Mouse (Mus musculus) heart, embryonic 16.5 days (tissue): ENCODE data around the gene Cln6. TPM values are rescaled to one million over a fixed set of nuclear protein-coding genes. Genes with fewer than 3 reads are reported as not detected.
"Not testable (repeated sequence)": the region's sequence is repeated elsewhere in the genome, so short reads cannot be mapped to it uniquely, and the experiment has no call there.

Source experiments
- ATAC-seq: fragments of 200-750 bp; cut with Nextera tagmentation; replicated peaks from 2 replicates; pipeline ENCODE4 v1.8.0; 2017; ENCODE audit warnings: moderate number of reproducible peaks; ENCODE audit not compliant: insufficient read depth, low FRiP score; ENCODE audit errors: extremely low read depth
- H3K27ac ChIP-seq: fragments of 300-500 bp; sonication (generic); 2 replicates; pipeline ENCODE4 v1.5.1; 2014; ENCODE audit warnings: mild to moderate bottlenecking, low read length, control low read depth, moderate library complexity
- H3K27me3 ChIP-seq: fragments of 300-500 bp; sonication (generic); 2 replicates; pipeline ENCODE4 v1.6.1; 2014; ENCODE audit warnings: low read length, mixed read lengths; ENCODE audit not compliant: control insufficient read depth, insufficient read depth
- H3K36me3 ChIP-seq: fragments of 300-500 bp; sonication (generic); 2 replicates; pipeline ENCODE4 v1.6.1; 2014; ENCODE audit not compliant: control insufficient read depth, insufficient read depth
- H3K4me1 ChIP-seq: fragments of 300-500 bp; sonication (generic); 2 replicates; pipeline ENCODE4 v1.6.1; 2014; ENCODE audit warnings: low read length, mixed read lengths; ENCODE audit not compliant: control insufficient read depth, insufficient read depth
- H3K4me2 ChIP-seq: fragments of 300-500 bp; sonication (generic); 2 replicates; pipeline ENCODE4 v1.6.1; 2014; ENCODE audit warnings: low read depth, mild to moderate bottlenecking, control low read depth, low read length
- H3K4me3 ChIP-seq: fragments of 300-500 bp; sonication (generic); 2 replicates; pipeline ENCODE4 v1.5.1; 2014; ENCODE audit warnings: mild to moderate bottlenecking, control low read depth, low read length
- H3K9ac ChIP-seq: fragments of 300-500 bp; sonication (generic); 2 replicates; pipeline ENCODE4 v1.6.1; 2014; ENCODE audit warnings: low read length, control low read depth
- H3K9me3 ChIP-seq: fragments of 300-500 bp; sonication (generic); replicated peaks from 2 replicates; pipeline ENCODE4 v1.6.1; 2016; ENCODE audit warnings: low read length; ENCODE audit not compliant: control insufficient read depth
- WGBS: fragments of 180-500 bp; shearing (Covaris S2); extraction: QIAGEN DNeasy Blood & Tissue Kit; methylation state at CpG from one replicate; pipeline ENCODE4 v1.1.7; 2014; 5-methylcytosine and 5-hydroxymethylcytosine counted together
- polyA plus RNA-seq: library from polyadenylated mRNA; unstranded; fragments of >200 nt; fragmentation: Nextera tagmentation; extraction: Ambion mirVana; gene quantifications from 2 replicates; pipeline ENCODE4 v1.2.1, GENCODE M21; 2015

Cln6 gene
- polyA plus RNA-seq, 1 experiment from 2014 or later, result 15.9 TPM

DNA sequence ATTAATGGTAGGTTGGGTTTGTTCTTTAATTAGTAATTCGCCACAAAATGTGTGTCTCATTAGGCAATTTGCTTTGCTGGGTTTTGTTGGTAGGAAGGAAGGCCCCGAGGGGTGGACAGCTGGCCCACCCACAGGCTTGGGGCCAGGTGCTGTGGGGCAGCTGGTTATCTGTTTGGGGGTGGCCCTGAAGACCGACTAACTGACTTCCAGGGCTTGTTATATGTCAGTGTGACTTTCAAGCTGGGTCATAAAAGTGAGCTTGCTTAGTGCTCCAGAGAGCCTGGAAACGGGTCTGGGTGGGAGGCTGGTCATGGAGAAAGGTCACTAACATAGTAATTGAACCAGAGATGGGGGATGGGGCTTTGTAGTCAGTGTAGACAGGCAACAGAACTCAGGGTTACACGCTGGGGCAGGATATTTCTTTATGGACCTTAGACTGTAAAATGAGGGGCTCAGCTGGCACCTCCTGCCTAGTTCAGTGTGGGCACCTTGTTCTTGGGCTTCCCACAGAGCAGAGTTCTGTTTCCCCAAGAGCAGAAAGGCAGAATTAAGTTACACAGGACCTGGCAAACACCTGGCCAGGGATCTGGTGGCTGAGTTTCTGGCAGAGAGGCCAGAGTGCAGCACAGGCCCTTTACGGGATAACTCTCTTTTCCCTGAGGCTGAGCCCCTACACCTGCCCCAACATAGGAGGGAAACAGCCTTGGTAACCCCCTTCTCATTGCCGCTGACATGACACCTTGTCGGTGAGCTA, 19.9 kb downstream of the Cln6 start:
- no peak for ATAC-seq
- Histone ChIP-seq H3K36me3 (no peaks in the 10 kb centered on the region), H3K27me3 (no peaks in the 10 kb centered on the region), H3K27ac (no peak overlapping the region), H3K9me3 (no peaks in the 10 kb centered on the region), H3K4me2 (peak overlapping the region; percentile 40; the same call in 1 of the 2 replicates), H3K4me3 (no peak overlapping the region), H3K9ac (0 out of 2 replicates have a peak overlapping the region, but pooled peaks have one; percentile 47), H3K4me1 (peaks cover 10% of the 10 kb centered on the region)
- WGBS, result 68% methylated on average over 8 of the region's 8 CpGs

DNA sequence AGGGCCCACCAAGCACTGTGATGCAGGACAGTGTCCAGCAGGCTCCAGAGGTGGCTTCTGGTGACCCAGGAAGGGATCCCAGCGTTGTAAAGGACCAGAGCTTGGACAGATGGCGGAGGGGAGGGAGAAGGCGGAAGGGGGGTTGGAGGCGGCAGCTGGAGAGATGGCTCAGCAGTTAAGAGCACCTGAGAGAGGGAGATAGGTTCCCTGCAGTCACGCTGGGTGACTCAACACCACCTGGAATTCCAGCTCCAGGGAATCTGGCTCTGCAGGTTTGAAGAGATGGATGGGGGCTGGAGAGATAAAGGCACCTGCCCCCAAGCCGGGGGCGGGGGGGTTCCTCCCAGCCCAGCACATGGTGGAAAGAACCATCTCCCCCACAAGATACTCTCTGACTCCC, 21.5 kb downstream of the Cln6 start:
- not testable (repeated sequence) for H3K4me3 ChIP-seq, H3K27ac ChIP-seq, H3K9ac ChIP-seq, H3K4me2 ChIP-seq, H3K27me3 ChIP-seq, H3K4me1 ChIP-seq, H3K9me3 ChIP-seq, H3K36me3 ChIP-seq, ATAC-seq
- 52% methylated on average over 6 of the region's 7 CpGs for WGBS

DNA sequence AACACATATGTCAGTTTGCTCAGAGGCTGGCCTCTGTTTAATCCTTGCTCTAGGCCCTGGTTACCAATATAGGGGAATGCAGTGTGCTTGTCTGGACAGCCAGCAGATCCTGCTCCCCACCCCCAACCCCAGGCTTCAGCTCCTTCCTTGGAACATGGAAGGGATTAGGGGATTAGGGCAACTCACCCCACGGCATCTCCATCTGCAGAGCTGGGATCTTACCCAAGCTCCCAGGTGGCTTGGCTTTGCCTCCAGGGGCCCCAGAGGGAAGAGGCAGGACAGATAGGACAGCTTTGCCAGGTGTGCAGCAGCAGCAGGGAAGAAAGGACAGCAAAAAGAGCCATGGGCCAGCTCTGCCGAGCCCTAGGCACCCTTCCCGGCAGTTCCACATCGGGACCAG, 22.3 kb downstream of the Cln6 start:
- no peaks in the 10 kb centered on the region for H3K27me3 ChIP-seq
- no peak overlapping the region for H3K4me2 ChIP-seq
- 64% methylated on average over 4 of the region's 4 CpGs for WGBS
- no peak for ATAC-seq
- peaks cover 7% of the 10 kb centered on the region for H3K4me1 ChIP-seq
- no peaks in the 10 kb centered on the region for H3K9me3 ChIP-seq
- no peak overlapping the region for H3K9ac ChIP-seq
- no peak overlapping the region for H3K27ac ChIP-seq
- no peak overlapping the region for H3K4me3 ChIP-seq
- H3K36me3 ChIP-seq, result no peaks in the 10 kb centered on the region

DNA sequence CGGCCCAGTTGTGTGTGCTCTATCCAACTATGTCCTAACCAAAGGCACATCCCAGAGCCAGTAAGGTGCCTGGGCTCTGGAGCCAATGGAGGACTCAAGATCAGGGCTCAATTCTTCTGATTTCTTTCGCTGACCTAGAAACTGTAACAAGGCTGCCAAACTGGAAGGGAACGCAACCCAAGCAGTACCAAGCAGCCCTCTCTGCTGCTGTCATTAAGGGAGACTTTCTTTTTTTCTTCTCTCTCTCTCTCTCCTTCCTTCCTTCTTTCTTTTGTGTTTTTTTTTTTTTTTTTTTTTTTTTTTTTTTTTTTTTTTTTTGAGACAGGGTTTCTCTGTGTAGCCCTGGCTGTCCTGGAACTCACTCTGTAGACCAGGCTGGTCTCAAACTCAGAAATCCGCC, 30.7 kb downstream of the Cln6 start:
- ATAC-seq, result not testable (repeated sequence)
- 85% methylated on average over 3 of the region's 4 CpGs for WGBS

DNA sequence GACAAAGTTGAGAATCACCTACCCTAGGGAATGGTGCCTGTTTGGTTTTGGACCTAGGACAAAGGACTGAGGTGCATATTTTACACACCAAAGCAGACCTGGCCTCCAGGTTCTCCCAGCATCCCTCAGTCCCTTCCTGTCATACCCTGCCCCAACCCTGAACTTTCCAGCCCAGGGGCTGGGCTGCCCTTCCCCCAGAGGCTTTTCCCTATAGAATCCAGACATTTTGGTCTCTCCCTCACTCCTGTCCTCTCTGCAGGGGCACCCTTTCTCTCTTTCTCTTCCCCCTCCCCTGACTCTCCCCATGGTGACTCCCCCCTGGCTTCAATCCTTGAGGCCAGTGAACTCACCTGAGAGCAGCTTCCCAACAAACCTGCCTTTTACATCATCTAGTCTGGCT, 32.1 kb downstream of the Cln6 start:
- no peaks in the 10 kb centered on the region for H3K36me3 ChIP-seq
- no peak overlapping the region for H3K27ac ChIP-seq
- no peak for ATAC-seq
- H3K9me3 ChIP-seq, result no peaks in the 10 kb centered on the region
- H3K4me3 ChIP-seq, result no peak overlapping the region
- no peak overlapping the region for H3K4me2 ChIP-seq
- H3K9ac ChIP-seq, result no peak overlapping the region
- no peaks in the 10 kb centered on the region for H3K4me1 ChIP-seq
- H3K27me3 ChIP-seq, result no peaks in the 10 kb centered on the region

More for the DNA sequence above, 30.7 kb downstream of the Cln6 start:
- H3K9me3 ChIP-seq, H3K4me1 ChIP-seq, H3K4me2 ChIP-seq, H3K36me3 ChIP-seq, H3K27ac ChIP-seq, H3K4me3 ChIP-seq, H3K27me3 ChIP-seq, H3K9ac ChIP-seq: not testable (repeated sequence)

DNA sequence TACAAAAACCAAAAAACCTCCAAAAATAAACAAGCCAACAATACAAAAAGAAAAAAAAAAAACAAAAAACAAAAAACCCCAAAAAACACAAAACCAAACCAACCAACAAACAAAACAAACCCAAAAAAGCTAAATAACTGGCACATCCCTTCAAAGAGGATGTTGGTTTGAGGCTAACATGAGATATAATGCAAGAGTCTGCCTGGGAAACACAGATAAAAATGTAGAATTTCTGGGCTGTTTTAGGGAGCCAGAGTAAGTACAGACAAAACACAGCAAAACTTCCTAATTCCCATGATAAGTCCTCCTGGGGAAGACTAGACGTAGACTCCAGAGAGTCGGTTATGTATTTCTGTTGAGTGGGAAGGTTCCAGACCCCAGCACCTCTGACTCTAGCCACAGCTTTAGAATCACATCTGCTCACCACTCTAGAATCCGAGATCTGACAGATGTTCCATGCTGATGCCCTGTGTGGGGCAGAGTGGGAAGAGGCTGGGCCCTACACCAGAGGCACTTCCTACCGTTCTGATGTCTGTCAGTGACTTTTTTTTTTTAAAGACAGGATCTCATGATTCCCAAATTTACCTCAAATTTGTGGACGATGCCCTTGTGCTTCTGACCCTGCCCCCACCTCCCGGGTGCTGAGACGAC, 38.5 kb downstream of the Cln6 start:
- H3K36me3 ChIP-seq, result peaks cover 9% of the 10 kb centered on the region
- 75% methylated on average over 7 of the region's 7 CpGs for WGBS
- no peak overlapping the region for H3K9ac ChIP-seq
- no peaks in the 10 kb centered on the region for H3K27me3 ChIP-seq
- no peak overlapping the region for H3K27ac ChIP-seq
- H3K9me3 ChIP-seq, result no peaks in the 10 kb centered on the region
- no peak overlapping the region for H3K4me3 ChIP-seq
- ATAC-seq, result no peak
- peaks cover 14% of the 10 kb centered on the region for H3K4me1 ChIP-seq
- no peak overlapping the region for H3K4me2 ChIP-seq

DNA sequence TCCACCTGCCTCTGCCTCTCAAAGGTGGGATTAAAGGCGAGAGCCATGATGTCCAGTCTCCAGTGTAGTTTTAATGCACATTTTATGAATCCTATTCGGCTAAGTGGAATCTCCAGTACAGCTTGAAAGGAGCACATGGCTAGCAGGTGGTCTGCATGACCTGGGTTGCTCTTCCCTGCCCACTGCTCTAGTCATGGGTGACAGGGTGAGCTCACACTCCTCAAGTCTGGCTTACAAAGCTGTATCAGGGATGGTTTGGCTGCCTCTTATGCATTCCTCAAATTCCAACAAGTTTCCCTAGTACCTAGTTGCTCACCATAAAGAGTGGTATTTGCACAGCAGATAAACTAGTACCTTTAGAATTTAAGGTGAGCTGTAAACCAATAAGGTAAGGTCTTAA, 39.2 kb downstream of the Cln6 start:
- no peaks in the 10 kb centered on the region for H3K9me3 ChIP-seq
- H3K36me3 ChIP-seq, result peaks cover 12% of the 10 kb centered on the region
- H3K27ac ChIP-seq, result no peak overlapping the region
- ATAC-seq, result no peak; the same call in 1 of the 2 replicates
- H3K27me3 ChIP-seq, result no peaks in the 10 kb centered on the region
- no peak overlapping the region for H3K4me3 ChIP-seq
- peaks cover 16% of the 10 kb centered on the region for H3K4me1 ChIP-seq
- H3K4me2 ChIP-seq, result no peak overlapping the region
- 68% methylated on average over 2 of the region's 2 CpGs for WGBS
- H3K9ac ChIP-seq, result no peak overlapping the region

DNA sequence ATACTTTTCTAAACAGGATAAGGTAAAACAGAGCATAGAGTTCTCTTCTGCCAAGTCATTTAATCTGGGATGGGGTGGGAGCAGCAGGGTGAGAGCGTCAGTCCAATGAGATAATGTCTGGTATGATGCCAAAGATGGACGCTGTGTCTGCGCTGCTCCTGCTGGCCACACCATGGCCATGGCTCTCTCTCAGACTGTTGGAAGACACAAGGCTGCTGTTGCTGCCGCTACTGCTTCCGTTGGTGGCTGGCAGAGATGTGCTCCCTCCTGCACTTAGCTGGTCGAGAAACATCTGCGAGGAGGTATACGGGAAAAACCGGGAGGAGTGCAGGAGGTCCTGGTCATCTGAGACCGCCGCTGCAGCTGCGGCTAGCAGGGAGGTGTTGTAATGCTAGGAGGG, 43.3 kb downstream of the Cln6 start:
- 44% methylated on average over 12 of the region's 12 CpGs for WGBS
- no peaks in the 10 kb centered on the region for H3K9me3 ChIP-seq
- H3K27ac ChIP-seq, result peak overlapping the region; percentile 41
- ATAC-seq, result peak; percentile 73
- peaks cover 31% of the 10 kb centered on the region for H3K36me3 ChIP-seq
- peaks cover 14% of the 10 kb centered on the region for H3K4me1 ChIP-seq
- no peak overlapping the region for H3K9ac ChIP-seq
- H3K4me3 ChIP-seq, result no peak overlapping the region
- H3K27me3 ChIP-seq, result no peaks in the 10 kb centered on the region
- H3K4me2 ChIP-seq, result no peak overlapping the region

DNA sequence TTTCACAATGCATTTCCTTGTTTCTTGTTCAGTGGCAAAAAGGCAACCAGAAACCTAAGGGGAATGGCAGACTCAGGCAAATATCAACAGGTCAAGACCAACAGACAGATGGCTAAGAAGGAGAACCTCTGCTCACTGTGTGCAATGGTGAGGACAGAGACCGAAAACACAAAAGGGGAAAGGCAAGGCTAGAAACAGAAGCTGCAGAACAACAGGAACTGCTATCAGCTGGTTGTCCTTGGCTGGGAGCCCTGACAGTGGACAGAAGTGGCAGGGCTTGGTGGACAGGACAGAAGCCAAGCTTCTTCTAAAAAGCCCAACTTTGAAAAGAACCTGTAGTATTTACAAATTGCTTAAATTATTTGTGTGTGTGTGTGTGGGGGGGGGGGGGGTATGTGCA, 55.9 kb downstream of the Cln6 start:
- Histone ChIP-seq H3K4me2 (no peak overlapping the region), H3K27me3 (no peaks in the 10 kb centered on the region), H3K36me3 (peaks cover 30% of the 10 kb centered on the region), H3K27ac (peak overlapping the region; percentile 57), H3K4me3 (no peak overlapping the region), H3K9me3 (peaks cover 2% of the 10 kb centered on the region; the same call in 1 of the 2 replicates), H3K4me1 (peaks cover 5% of the 10 kb centered on the region; the same call in 1 of the 2 replicates), H3K9ac (no peak overlapping the region)
- ATAC-seq, result no peak
- whole genome bisulfite sequencing, result 43% methylated on average over 1 of the region's 1 CpGs
